Mouse (Mus musculus) G1E (cell line): ENCODE measurements at regions not wholly inside any gene's neighbourhood (a gene's known extent, or its start where the extent isn't known, plus 50 kb on each side); places are given as distances from the start of the nearest gene placed in this dataset.

ENCODE experiments used
- CTCF ChIP-seq: IDR thresholded peaks from 2 replicates; pipeline ENCODE4 v1.5.1; 2012; ENCODE audit warnings: low read depth, low read length, inconsistent platforms, mixed read lengths
- GATA1 ChIP-seq: IDR thresholded peaks from 2 replicates; pipeline ENCODE4 v1.6.1; 2012; ENCODE audit warnings: borderline replicate concordance, low read length, inconsistent platforms, mixed read lengths
- GATA2 ChIP-seq: IDR thresholded peaks from 2 replicates; pipeline ENCODE4 v1.6.1; 2012; ENCODE audit warnings: low read depth, low read length, inconsistent platforms, borderline replicate concordance
- POLR2AphosphoS5 ChIP-seq: IDR thresholded peaks from 2 replicates; pipeline ENCODE4 v1.6.1; 2012; ENCODE audit warnings: low read depth, low read length, inconsistent platforms; ENCODE audit not compliant: insufficient replicate concordance
- TAL1 ChIP-seq: conservative IDR thresholded peaks from 2 replicates; pipeline ENCODE4 v1.6.1; 2012; ENCODE audit warnings: low read depth, low read length, inconsistent platforms, mixed read lengths

GRCm38 (mm10) chr9:79346371-79347096, 372.1 kb downstream of the Col12a1 start:
- TF ChIP-seq CTCF (no peak), GATA1 (no peak), GATA2 (no peak), TAL1 (no peak), POLR2AphosphoS5 (no peak)
